Mouse (Mus musculus) heart, postnatal 25 days (tissue): ENCODE measurements at regions not wholly inside any gene's neighbourhood (a gene's known extent, or its start where the extent isn't known, plus 50 kb on each side); places are given as distances from the start of the nearest gene placed in this dataset.

Experiments used
- DNase-seq: peaks from one replicate; pipeline ENCODE4 v3.0.0; 2022; ENCODE audit warnings: low spot score
- intact Hi-C: fragments of 180-260 bp; cut with DNase I; formaldehyde crosslinking; loops from one replicate; pipeline ENCODE4 v1.15.1; 2025

DNA sequence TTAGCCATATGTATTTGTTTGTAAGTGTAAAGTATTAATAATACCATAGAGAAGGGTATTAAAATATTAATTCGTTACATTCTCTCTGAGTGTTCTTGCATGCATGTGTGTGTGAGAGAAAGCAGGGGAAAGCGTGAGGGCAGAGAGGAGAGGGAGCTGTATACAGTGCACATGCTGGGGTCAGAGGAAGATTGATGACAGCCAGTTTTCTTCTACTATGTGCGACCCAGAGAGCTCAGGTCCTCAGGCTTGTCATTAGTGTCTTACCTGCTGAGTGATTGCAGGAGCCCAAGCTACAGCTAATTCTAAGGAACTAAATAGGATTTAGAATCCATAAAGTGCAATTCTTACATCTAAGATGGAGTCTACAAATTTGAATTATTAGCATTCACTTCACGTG lies 1038.1 kb upstream of the Ndn start:
- intact Hi-C loops, result no loop called here
- DNase-seq, result no peak

DNA sequence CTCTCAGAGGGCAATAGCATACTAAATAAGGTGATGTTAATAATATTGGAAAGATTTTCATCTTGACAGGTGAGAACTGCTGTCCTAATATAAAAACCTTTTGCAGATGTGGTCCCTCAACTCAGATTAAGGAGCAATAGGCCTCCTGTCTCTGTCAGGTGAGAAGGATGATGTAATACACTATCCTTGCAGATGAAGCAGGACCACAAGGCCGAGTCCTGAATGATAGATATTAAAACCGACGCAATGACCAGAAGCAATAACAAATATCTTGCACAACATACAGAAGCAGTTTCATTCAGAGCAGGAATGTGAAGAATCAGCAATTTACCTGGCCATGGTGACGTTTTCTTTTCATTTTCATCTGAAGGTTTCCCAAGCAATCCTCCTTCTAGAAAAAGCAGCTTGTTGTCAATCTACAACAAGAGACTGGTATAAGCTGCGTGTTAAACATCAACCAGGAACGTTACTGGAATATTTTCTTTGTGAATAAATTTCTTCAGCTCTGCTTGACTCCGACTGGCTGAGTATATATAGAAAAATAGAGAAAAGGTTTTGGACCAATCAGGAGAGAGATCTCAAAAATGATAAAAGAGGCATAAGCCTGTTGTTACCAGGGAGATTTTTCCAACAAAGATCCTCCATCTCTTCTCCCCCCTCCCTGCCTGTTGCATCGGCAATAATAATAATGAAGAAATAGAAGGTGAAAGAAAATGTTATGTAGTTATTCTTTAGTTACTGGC lies 1035.0 kb upstream of the Ndn start:
- intact Hi-C loops, result loop anchor here (10.0 kb wide), 1 partner anchor 93 kb away; no protein-coding TSS in a partner anchor

More for the DNA sequence above, 1035.0 kb upstream of the Ndn start:
- no peak for DNase-seq
